Comparison of ENCODE assay signal across 13 mouse cellular contexts in genomic region chr7:112717676-112718075, GRCm38 (mm10). TPM values are rescaled to one million over a fixed set of nuclear protein-coding genes. Genes with fewer than 3 reads are reported as not detected.
DNase-seq lines count a peak whose midpoint lies in the region; ATAC-seq lines count a peak whose summit lies in the region.
"Had no signal": no experiment of that assay in that cellular context is flagged by ENCODE, and none has a peak within 500 bp of the region (broad histone marks: within the 10 kb centered on the region; RNA-seq: fewer than 3 reads in every experiment).

No protein-coding gene starts in this region.

- H3K27ac ChIP-seq in forebrain, embryonic 11.5 days (ENCODE audit: low read depth, low read length) = no peak overlapping the region
- H3K27ac ChIP-seq: limb, embryonic 13.5 days; midbrain, embryonic 12.5 days had no signal

- no peak overlapping the region for H3K4me2 ChIP-seq in forebrain, embryonic 11.5 days (ENCODE audit: low read depth, low read length, severe bottlenecking)
- H3K4me2 ChIP-seq: limb, embryonic 13.5 days; midbrain, embryonic 12.5 days had no signal

- H3K27me3 ChIP-seq in forebrain, embryonic 11.5 days (ENCODE audit: control insufficient read depth, insufficient read depth, low read length) = no peaks in the 10 kb centered on the region
- H3K27me3 ChIP-seq: limb, embryonic 13.5 days; midbrain, embryonic 12.5 days had no signal

- peaks cover 21% of the 10 kb centered on the region for H3K4me1 ChIP-seq in forebrain, embryonic 11.5 days (replicated peaks; ENCODE audit: control insufficient read depth, insufficient read depth, low read length)

- H3K4me3 ChIP-seq in forebrain, embryonic 11.5 days (ENCODE audit: low read depth, low read length) = no peak overlapping the region
- H3K4me3 ChIP-seq: limb, embryonic 13.5 days; midbrain, embryonic 12.5 days had no signal

- peak; percentile 20 for DNase-seq in gastrocnemius, adult 18-20 months (ENCODE audit: low spot score)
- no peak for DNase-seq in gastrocnemius, postnatal 14 days
- peak; percentile 39 for DNase-seq in 3134 (ENCODE audit: extremely low read depth, insufficient read length, low spot score)
- peak; percentile 61 for DNase-seq in kidney, postnatal 10 days
- no peak for DNase-seq in forebrain, embryonic 11.5 days (ENCODE audit: low spot score)
- no peak for DNase-seq in natural killer cell, adult 2 months (ENCODE audit: low spot score in 2 of 2)
- no peak for DNase-seq in urinary bladder, adult 18-20 months (ENCODE audit: low spot score in 2 of 2)
- DNase-seq: forebrain, postnatal 0 days; layer of hippocampus, adult 9-11 months; thymus, postnatal 25 days had no signal

- 0 out of 2 replicates have a peak, but pooled peaks have one; percentile 45 for ATAC-seq in common myeloid progenitor, adult 5-6 weeks (replicated peaks; ENCODE audit: low read depth, poor library complexity, severe bottlenecking)
- no peak for ATAC-seq in forebrain, embryonic 11.5 days (replicated peaks; ENCODE audit: low FRiP score)
- ATAC-seq: forebrain, postnatal 0 days had no signal

- H3K9ac ChIP-seq in forebrain, embryonic 11.5 days (ENCODE audit: low read length) = no peak overlapping the region
- H3K9ac ChIP-seq: forebrain, postnatal 0 days; limb, embryonic 13.5 days; midbrain, embryonic 12.5 days had no signal

- 64% methylated on average over 2 of the region's 2 CpGs for WGBS in forebrain, embryonic 11.5 days

- intact Hi-C loops in gastrocnemius, postnatal 14 days (cut with DNase I; ENCODE audit: low total_unique reads) = no loop called here

- H3K9me3 ChIP-seq in forebrain, embryonic 11.5 days (ENCODE audit: control insufficient read depth, low read length) = no peaks in the 10 kb centered on the region
- H3K9me3 ChIP-seq: limb, embryonic 13.5 days; midbrain, embryonic 12.5 days had no signal

- no peaks in the 10 kb centered on the region for H3K36me3 ChIP-seq in forebrain, embryonic 11.5 days (ENCODE audit: control insufficient read depth, insufficient read depth, low read length)
- H3K36me3 ChIP-seq: limb, embryonic 13.5 days; midbrain, embryonic 12.5 days had no signal

RNA-seq across cellular contexts. Expression of gene Tead1, which starts 38.6 kb away (rescaled TPM):
- total RNA-seq in gastrocnemius, adult 18-20 months (2021) = 100 to 1,000 TPM; 217 to 238 TPM
- 100 to 1,000 TPM; 106 to 120 TPM for total RNA-seq in gastrocnemius, postnatal 14 days (2021)
- total RNA-seq in common myeloid progenitor, adult 5-6 weeks (2017) = not detected in 2 replicates
- 17.9 and 24.9 TPM in 2 replicates for polyA plus RNA-seq in forebrain, embryonic 11.5 days (2014; fragmentation: Nextera tagmentation; extraction: Ambion mirVana)

Comparison
In these comparisons a context has a peak if more than half of its experiments do, and no peak if none do; other contexts are left out.
1. DNase-seq: peak in gastrocnemius, adult 18-20 months (single experiment), 3134 (single experiment) and kidney, postnatal 10 days (single experiment); none in gastrocnemius, postnatal 14 days (single experiment), forebrain, embryonic 11.5 days (single experiment), natural killer cell, adult 2 months (0 of 2) and urinary bladder, adult 18-20 months (0 of 2).
2. RNA of gene Tead1, which starts 38.6 kb away (total RNA-seq): 217 to 238 TPM in gastrocnemius, adult 18-20 months and 106 to 120 TPM in gastrocnemius, postnatal 14 days; not detected in common myeloid progenitor, adult 5-6 weeks; every median in the first group is over 100 times any median in the second.